13 mouse cellular contexts compared by ENCODE assay signal in the genomic region with DNA sequence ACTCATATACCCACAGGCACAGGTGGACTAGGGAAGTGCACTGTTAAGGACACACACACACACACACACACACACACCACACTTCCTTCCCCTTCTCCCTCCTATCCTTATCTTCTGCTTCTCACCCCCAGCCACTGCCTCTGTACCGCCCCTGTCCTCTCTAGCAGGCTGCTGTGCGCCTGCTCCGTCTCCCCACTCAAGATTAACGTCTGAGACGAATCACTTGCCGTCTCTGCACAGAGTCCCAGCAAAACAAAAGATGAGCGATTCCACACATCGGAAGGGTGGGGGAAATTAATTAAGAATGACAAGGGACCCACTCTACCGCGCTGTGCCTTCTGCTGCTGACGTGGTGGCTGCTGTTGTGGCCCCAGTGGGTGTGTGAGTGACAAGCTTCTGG.
A peak's percentile ranks its signal among the peaks of the same experiment; 100 is the strongest.
DNase-seq lines count a peak whose midpoint lies in the region; ATAC-seq and TF ChIP-seq lines count a peak whose summit lies in the region.
"Had no signal": no experiment of that assay in that cellular context is flagged by ENCODE, and none has a peak within 500 bp of the region (broad histone marks: within the 10 kb centered on the region; RNA-seq: fewer than 3 reads in every experiment).

No protein-coding gene starts in this region.

- H3K36me3 ChIP-seq in midbrain, embryonic 11.5 days (ENCODE audit: control insufficient read depth, insufficient read depth, low read length), result no peaks in the 10 kb centered on the region
- H3K36me3 ChIP-seq in midbrain, embryonic 16.5 days (ENCODE audit: control insufficient read depth, insufficient read depth, low read length), result no peaks in the 10 kb centered on the region
- H3K36me3 ChIP-seq in forebrain, postnatal 0 days (ENCODE audit: insufficient read depth), result peaks cover under 1% of the 10 kb centered on the region; the same call in 1 of the 2 replicates
- H3K36me3 ChIP-seq in midbrain, embryonic 12.5 days, result no peaks in the 10 kb centered on the region
- H3K36me3 ChIP-seq in limb, embryonic 10.5 days, result no peaks in the 10 kb centered on the region
- H3K36me3 ChIP-seq: kidney, embryonic 15.5 days had no signal

- ATAC-seq in midbrain, embryonic 11.5 days (ENCODE audit: low FRiP score), result peak; percentile 26; the same call in 1 of the 2 replicates
- no peak for ATAC-seq in midbrain, embryonic 16.5 days
- ATAC-seq in forebrain, postnatal 0 days, result peak; percentile 53
- 0 out of 2 replicates have a peak, but pooled peaks have one; percentile 38 for ATAC-seq in midbrain, embryonic 12.5 days (ENCODE audit: low FRiP score, low read depth)
- no peak for ATAC-seq in megakaryocyte-erythroid progenitor cell, adult 5-6 weeks (replicated peaks; ENCODE audit: low FRiP score, low TSS enrichment, poor library complexity, severe bottlenecking)
- ATAC-seq: inflammation-experienced regulatory T-cells, adult 6 months; lung, postnatal 0 days had no signal

- H3K27me3 ChIP-seq in midbrain, embryonic 11.5 days (ENCODE audit: control insufficient read depth, insufficient read depth, low read length), result no peaks in the 10 kb centered on the region; the same call in 1 of the 2 replicates
- no peaks in the 10 kb centered on the region for H3K27me3 ChIP-seq in midbrain, embryonic 16.5 days (ENCODE audit: control insufficient read depth, insufficient read depth, low read depth, low read length)
- no peaks in the 10 kb centered on the region for H3K27me3 ChIP-seq in forebrain, postnatal 0 days (ENCODE audit: insufficient read depth, low read length)
- H3K27me3 ChIP-seq in midbrain, embryonic 12.5 days, result peaks cover 16% of the 10 kb centered on the region
- H3K27me3 ChIP-seq in limb, embryonic 10.5 days (ENCODE audit: low read depth, poor library complexity, severe bottlenecking), result peaks cover 42% of the 10 kb centered on the region

- H3K4me2 ChIP-seq in midbrain, embryonic 11.5 days, result no peak overlapping the region
- no peak overlapping the region for H3K4me2 ChIP-seq in midbrain, embryonic 16.5 days (ENCODE audit: low read length)
- no peak overlapping the region; the same call in 1 of the 2 replicates for H3K4me2 ChIP-seq in forebrain, postnatal 0 days (ENCODE audit: low read depth)
- H3K4me2 ChIP-seq in midbrain, embryonic 12.5 days (replicated peaks), result no peak overlapping the region
- H3K4me2 ChIP-seq: kidney, embryonic 15.5 days; liver, embryonic 11.5 days had no signal

- 59% methylated on average over 11 of the region's 11 CpGs for WGBS in midbrain, embryonic 11.5 days
- 15% methylated on average over 11 of the region's 11 CpGs for WGBS in midbrain, embryonic 16.5 days
- 19% methylated on average over 11 of the region's 11 CpGs for WGBS in forebrain, postnatal 0 days
- WGBS in midbrain, embryonic 12.5 days, result 36% methylated on average over 11 of the region's 11 CpGs
- WGBS in limb, embryonic 10.5 days, result 78% methylated on average over 11 of the region's 11 CpGs

- H3K4me1 ChIP-seq in midbrain, embryonic 11.5 days (ENCODE audit: control insufficient read depth, insufficient read depth, low read length), result peaks cover 20% of the 10 kb centered on the region
- peaks cover 41% of the 10 kb centered on the region for H3K4me1 ChIP-seq in midbrain, embryonic 16.5 days (ENCODE audit: control insufficient read depth, insufficient read depth, low read length)
- peaks cover 76% of the 10 kb centered on the region for H3K4me1 ChIP-seq in forebrain, postnatal 0 days (ENCODE audit: insufficient read depth)
- peaks cover 52% of the 10 kb centered on the region for H3K4me1 ChIP-seq in midbrain, embryonic 12.5 days
- peaks cover 14% of the 10 kb centered on the region for H3K4me1 ChIP-seq in limb, embryonic 10.5 days
- H3K4me1 ChIP-seq: kidney, embryonic 15.5 days had no signal

- no peak overlapping the region for H3K27ac ChIP-seq in midbrain, embryonic 11.5 days (ENCODE audit: low read depth, low read length)
- no peak overlapping the region for H3K27ac ChIP-seq in midbrain, embryonic 16.5 days (ENCODE audit: low read length)
- H3K27ac ChIP-seq in forebrain, postnatal 0 days (ENCODE audit: low read depth, low read length), result peak overlapping the region; percentile 88
- H3K27ac ChIP-seq in midbrain, embryonic 12.5 days (replicated peaks), result peak overlapping the region; percentile 15; the same call in 1 of the 2 replicates
- no peak overlapping the region for H3K27ac ChIP-seq in limb, embryonic 10.5 days
- H3K27ac ChIP-seq: kidney, embryonic 15.5 days had no signal

- H3K9ac ChIP-seq in midbrain, embryonic 11.5 days (ENCODE audit: low read length), result no peak overlapping the region
- H3K9ac ChIP-seq in midbrain, embryonic 16.5 days (ENCODE audit: low read depth, low read length), result no peak overlapping the region
- no peak overlapping the region for H3K9ac ChIP-seq in forebrain, postnatal 0 days
- no peak overlapping the region for H3K9ac ChIP-seq in midbrain, embryonic 12.5 days (replicated peaks)
- H3K9ac ChIP-seq: kidney, embryonic 15.5 days had no signal

- no peak for TF ChIP-seq CTCF in forebrain, postnatal 0 days (IDR thresholded peaks at IDR 0.05; ENCODE audit: low read depth)

- H3K4me3 ChIP-seq in midbrain, embryonic 11.5 days (ENCODE audit: low read depth, low read length), result no peak overlapping the region
- H3K4me3 ChIP-seq in midbrain, embryonic 16.5 days (ENCODE audit: low read depth, low read length), result no peak overlapping the region
- no peak overlapping the region for H3K4me3 ChIP-seq in forebrain, postnatal 0 days (ENCODE audit: low read depth, low read length)
- no peak overlapping the region for H3K4me3 ChIP-seq in midbrain, embryonic 12.5 days
- H3K4me3 ChIP-seq in limb, embryonic 10.5 days, result no peak overlapping the region
- H3K4me3 ChIP-seq: kidney, embryonic 15.5 days had no signal

- no peaks in the 10 kb centered on the region for H3K9me3 ChIP-seq in midbrain, embryonic 11.5 days (ENCODE audit: control insufficient read depth, low read length)
- H3K9me3 ChIP-seq in midbrain, embryonic 16.5 days (replicated peaks; ENCODE audit: control insufficient read depth, low read length, poor library complexity, severe bottlenecking), result no peaks in the 10 kb centered on the region
- no peaks in the 10 kb centered on the region for H3K9me3 ChIP-seq in forebrain, postnatal 0 days (ENCODE audit: low read length)
- H3K9me3 ChIP-seq in midbrain, embryonic 12.5 days, result no peaks in the 10 kb centered on the region
- no peaks in the 10 kb centered on the region for H3K9me3 ChIP-seq in limb, embryonic 10.5 days (replicated peaks)
- H3K9me3 ChIP-seq: kidney, embryonic 15.5 days had no signal

- DNase-seq in midbrain, embryonic 11.5 days (ENCODE audit: low spot score, missing footprints), result no peak
- DNase-seq in forebrain, postnatal 0 days, result peak; percentile 55
- DNase-seq in liver, result no peak
- DNase-seq in limb, embryonic 10.5 days (ENCODE audit: low spot score), result no peak
- DNase-seq: adrenal gland, postnatal 36 days; right cerebral cortex, postnatal 4 days had no signal

Comparison
In these comparisons a context has a peak if more than half of its experiments do, and no peak if none do; other contexts are left out.
1. ATAC-seq: peak in midbrain, embryonic 11.5 days (single experiment), forebrain, postnatal 0 days (single experiment) and midbrain, embryonic 12.5 days (single experiment); none in midbrain, embryonic 16.5 days (single experiment) and megakaryocyte-erythroid progenitor cell, adult 5-6 weeks (single experiment).
2. H3K27ac ChIP-seq: peak in forebrain, postnatal 0 days (single experiment) and midbrain, embryonic 12.5 days (single experiment); none in midbrain, embryonic 11.5 days (single experiment), midbrain, embryonic 16.5 days (single experiment) and limb, embryonic 10.5 days (single experiment).